Mouse (Mus musculus): ENCODE data around the gene Rprd2. TPM values are rescaled to one million over a fixed set of nuclear protein-coding genes. Genes with fewer than 3 reads are reported as not detected.

Rprd2 gene
- polyA plus RNA-seq, 1 experiment from 2014 or later: 22.1 TPM

GRCm38 (mm10) chr3:95718153-95718552 lies 100.5 kb downstream of the Rprd2 start:
- WGBS: 73% methylated on average over 2 of the region's 2 CpGs
- H3K27ac ChIP-seq (ENCODE audit: low read length): no peak overlapping the region
- ATAC-seq (ENCODE audit: low read depth): no peak

GRCm38 (mm10) chr3:95716075-95716474 lies 102.6 kb downstream of the Rprd2 start:
- Histone ChIP-seq H3K4me2 (ENCODE audit: low read depth, low read length) (no peak overlapping the region), H3K36me3 (ENCODE audit: control insufficient read depth, insufficient read depth, low read length) (no peaks in the 10 kb centered on the region), H3K27ac (ENCODE audit: low read length) (no peak overlapping the region), H3K4me3 (ENCODE audit: low read length) (no peak overlapping the region), H3K4me1 (replicated peaks; ENCODE audit: control insufficient read depth, insufficient read depth, low read length) (no peaks in the 10 kb centered on the region), H3K9me3 (ENCODE audit: control insufficient read depth, low read length) (peaks cover 3% of the 10 kb centered on the region; the same call in 1 of the 2 replicates), H3K9ac (ENCODE audit: low read length) (no peak overlapping the region), H3K27me3 (ENCODE audit: control insufficient read depth, insufficient read depth, low read depth, low read length) (no peaks in the 10 kb centered on the region)
- 67% methylated on average over 1 of the region's 1 CpGs for WGBS
- ATAC-seq (ENCODE audit: low read depth): no peak

More at GRCm38 (mm10) chr3:95718153-95718552, 100.5 kb downstream of the Rprd2 start:
- H3K9ac ChIP-seq (ENCODE audit: low read length): no peak overlapping the region
- no peaks in the 10 kb centered on the region for H3K4me1 ChIP-seq (replicated peaks; ENCODE audit: control insufficient read depth, insufficient read depth, low read length)
- H3K27me3 ChIP-seq (ENCODE audit: control insufficient read depth, insufficient read depth, low read depth, low read length): no peaks in the 10 kb centered on the region
- no peak overlapping the region for H3K4me2 ChIP-seq (ENCODE audit: low read depth, low read length)
- H3K36me3 ChIP-seq (ENCODE audit: control insufficient read depth, insufficient read depth, low read length): no peaks in the 10 kb centered on the region
- no peak overlapping the region for H3K4me3 ChIP-seq (ENCODE audit: low read length)
- H3K9me3 ChIP-seq (ENCODE audit: control insufficient read depth, low read length): no peaks in the 10 kb centered on the region; the same call in 1 of the 2 replicates

Small RNA genes lying within 50 kb of the gene (microRNA-seq; reads per million reads assigned to microRNA genes)
- gene Mir7014: not detected

Other genes starting within 250 kb of the Rprd2 start
- 34.1 and 35.1 TPM in 2 replicates for gene Golph3l, start 229.9 kb downstream of the Rprd2 start, polyA plus RNA-seq (2015; fragmentation: Nextera tagmentation; extraction: Ambion mirVana)
- gene Ensa, start 193.9 kb downstream of the Rprd2 start, polyA plus RNA-seq (2015; fragmentation: Nextera tagmentation; extraction: Ambion mirVana): 61.6 and 65.0 TPM in 2 replicates
- 23.1 and 31.7 TPM in 2 replicates for gene Mcl1, start 160.1 kb downstream of the Rprd2 start, polyA plus RNA-seq (2015; fragmentation: Nextera tagmentation; extraction: Ambion mirVana)
- 4.4 and 5.5 TPM in 2 replicates for gene Adamtsl4, start 130.9 kb downstream of the Rprd2 start, polyA plus RNA-seq (2015; fragmentation: Nextera tagmentation; extraction: Ambion mirVana)
- gene Ecm1, start 79.3 kb downstream of the Rprd2 start, polyA plus RNA-seq (2015; fragmentation: Nextera tagmentation; extraction: Ambion mirVana): 22.3 and 23.8 TPM in 2 replicates
- 42.5 and 44.2 TPM in 2 replicates for gene Tars2, start 58.7 kb downstream of the Rprd2 start, polyA plus RNA-seq (2015; fragmentation: Nextera tagmentation; extraction: Ambion mirVana)
- 43.5 and 48.0 TPM in 2 replicates for gene Prpf3, start 37.0 kb upstream of the Rprd2 start, polyA plus RNA-seq (2015; fragmentation: Nextera tagmentation; extraction: Ambion mirVana)
- gene Mrps21, start 52.7 kb upstream of the Rprd2 start, polyA plus RNA-seq (2015; fragmentation: Nextera tagmentation; extraction: Ambion mirVana): 326 and 362 TPM in 2 replicates
- gene Ciart, start 63.4 kb upstream of the Rprd2 start, polyA plus RNA-seq (2015; fragmentation: Nextera tagmentation; extraction: Ambion mirVana): 5.1 and 5.6 TPM in 2 replicates
- 81.5 and 85.5 TPM in 2 replicates for gene BC028528, start 73.1 kb upstream of the Rprd2 start, polyA plus RNA-seq (2015; fragmentation: Nextera tagmentation; extraction: Ambion mirVana)
- 39.1 and 39.4 TPM in 2 replicates for gene Aph1a, start 75.1 kb upstream of the Rprd2 start, polyA plus RNA-seq (2015; fragmentation: Nextera tagmentation; extraction: Ambion mirVana)
- 9.2 and 13.0 TPM in 2 replicates for gene Car14, start 85.8 kb upstream of the Rprd2 start, polyA plus RNA-seq (2015; fragmentation: Nextera tagmentation; extraction: Ambion mirVana)
- 193 and 230 TPM in 2 replicates for gene Anp32e, start 110.4 kb upstream of the Rprd2 start, polyA plus RNA-seq (2015; fragmentation: Nextera tagmentation; extraction: Ambion mirVana)
- gene Plekho1, start 177.1 kb upstream of the Rprd2 start, polyA plus RNA-seq (2015; fragmentation: Nextera tagmentation; extraction: Ambion mirVana): 24.0 and 25.3 TPM in 2 replicates
- 39.6 and 39.8 TPM in 2 replicates for gene Vps45, start 239.6 kb upstream of the Rprd2 start, polyA plus RNA-seq (2015; fragmentation: Nextera tagmentation; extraction: Ambion mirVana)